Mouse (Mus musculus): ENCODE results near the gene Pcgf5.

- TF ChIP-seq EP300 (IDR thresholded peaks at IDR 0.05; ENCODE audit: low read depth) (no peak), CTCF (IDR thresholded peaks at IDR 0.05; ENCODE audit: low read depth) (no peak)
Measured at GRCm38 (mm10) chr19:36428116-36428515, 80.0 kb downstream of the Pcgf5 start.
